Mouse (Mus musculus): Measurements from ENCODE around the gene Hist1h1t. TPM values are rescaled to one million over a fixed set of nuclear protein-coding genes. Genes with fewer than 3 reads are reported as not detected.

The Hist1h1t gene
- polyA plus RNA-seq, 1 experiment = not detected

DNA sequence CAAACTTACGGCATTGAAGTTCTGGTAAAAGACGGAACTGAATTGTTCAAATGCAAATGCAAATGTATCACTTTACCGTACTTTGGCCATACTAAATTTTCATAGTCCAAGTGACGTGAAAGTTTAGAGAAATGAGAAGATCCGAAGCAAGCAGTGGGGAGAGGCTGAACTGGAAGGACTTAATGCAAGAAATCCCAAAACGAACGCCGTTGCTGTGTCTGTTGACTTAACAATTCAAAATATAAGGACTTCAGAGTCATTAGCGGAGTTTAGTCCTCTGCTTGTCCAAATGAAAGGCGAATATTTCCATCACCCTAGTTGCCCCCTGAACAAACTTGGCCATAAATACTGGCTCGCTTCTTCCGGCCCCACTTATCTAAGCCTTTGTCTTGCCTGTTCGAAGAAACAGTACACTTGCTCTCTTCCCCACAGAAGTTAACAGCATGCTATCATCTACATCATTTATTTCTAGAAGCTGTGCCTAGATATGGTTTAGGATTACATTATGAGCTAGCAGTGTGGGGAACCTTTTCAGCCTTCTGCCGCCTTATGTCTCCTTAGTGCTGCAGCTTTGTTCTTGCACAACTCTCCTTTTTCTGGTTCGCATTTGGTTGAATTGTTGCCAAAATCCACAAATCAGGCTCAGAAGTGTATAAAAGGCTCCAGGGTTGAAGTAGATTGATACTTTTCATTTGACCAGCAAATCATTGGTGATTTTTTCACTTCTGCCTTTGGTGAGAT, 10.3 kb upstream of the Hist1h1t start:
- Histone ChIP-seq H3K27ac (ENCODE audit: insufficient read depth, low read length) (peak overlapping the region; percentile 98), H3K4me1 (ENCODE audit: control insufficient read depth, insufficient read depth, low read length) (peaks cover 2% of the 10 kb centered on the region; the same call in 1 of the 2 replicates), H3K4me3 (ENCODE audit: insufficient read depth, low read length) (peak overlapping the region; percentile 95)
- TF ChIP-seq CTCF (IDR thresholded peaks at IDR 0.05; ENCODE audit: borderline replicate concordance, insufficient read depth, low read length) (no peak), POLR2A (IDR thresholded peaks at IDR 0.05; ENCODE audit: low read depth, low read length) (peak; percentile 46; the same call in 1 of the 2 replicates)

DNA sequence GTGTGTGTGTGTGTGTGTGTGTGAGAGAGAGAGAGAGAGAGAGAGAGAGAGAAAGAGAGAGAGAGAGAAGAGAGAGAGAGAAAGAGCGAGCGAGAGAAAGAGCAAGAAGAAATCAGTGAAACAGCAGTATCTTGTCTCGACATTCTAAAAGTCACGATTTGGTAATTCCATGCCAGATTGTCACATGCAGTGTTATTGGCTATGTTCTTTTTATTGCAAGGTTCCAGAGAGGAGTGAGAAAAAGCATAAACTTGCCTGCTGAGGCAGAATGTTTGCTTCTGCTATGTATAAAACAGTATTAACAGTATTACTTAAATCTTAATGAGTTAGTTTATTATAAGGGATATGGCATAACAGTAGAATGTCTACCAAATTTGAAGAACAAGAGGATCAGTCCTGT, 9.6 kb upstream of the Hist1h1t start:
- Histone ChIP-seq H3K27ac (ENCODE audit: insufficient read depth, low read length) (peak overlapping the region; percentile 98), H3K4me1 (ENCODE audit: control insufficient read depth, insufficient read depth, low read length) (peaks cover 2% of the 10 kb centered on the region; the same call in 1 of the 2 replicates), H3K4me3 (ENCODE audit: insufficient read depth, low read length) (peak overlapping the region; percentile 95)
- TF ChIP-seq CTCF (IDR thresholded peaks at IDR 0.05; ENCODE audit: borderline replicate concordance, insufficient read depth, low read length) (no peak), POLR2A (IDR thresholded peaks at IDR 0.05; ENCODE audit: low read depth, low read length) (no peak)

DNA sequence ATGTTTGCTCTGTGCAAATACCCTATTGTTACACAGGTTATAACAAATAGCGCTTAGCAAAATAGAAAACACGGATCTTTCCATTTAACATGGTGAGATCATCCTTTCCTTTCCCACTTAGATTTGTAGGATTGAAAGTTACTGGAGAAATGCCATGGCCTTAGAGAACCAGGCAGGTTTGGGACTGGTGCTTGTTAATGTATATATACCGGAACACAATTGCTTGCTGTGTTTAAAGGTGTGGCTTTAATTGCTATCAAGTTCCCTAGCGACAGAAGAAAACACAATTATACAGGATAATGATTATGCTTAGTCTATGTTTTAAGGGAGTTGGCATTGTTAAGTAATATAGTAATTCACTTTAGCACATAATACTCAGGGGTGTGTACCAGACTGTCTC, 8.4 kb upstream of the Hist1h1t start:
- H3K27ac ChIP-seq (ENCODE audit: insufficient read depth, low read length) = no peak overlapping the region
- TF ChIP-seq POLR2A (IDR thresholded peaks at IDR 0.05; ENCODE audit: low read depth, low read length) (no peak), CTCF (IDR thresholded peaks at IDR 0.05; ENCODE audit: borderline replicate concordance, insufficient read depth, low read length) (no peak)
- no peak overlapping the region for H3K4me3 ChIP-seq (ENCODE audit: insufficient read depth, low read length)
- H3K4me1 ChIP-seq (ENCODE audit: control insufficient read depth, insufficient read depth, low read length) = no peaks in the 10 kb centered on the region; the same call in 1 of the 2 replicates

DNA sequence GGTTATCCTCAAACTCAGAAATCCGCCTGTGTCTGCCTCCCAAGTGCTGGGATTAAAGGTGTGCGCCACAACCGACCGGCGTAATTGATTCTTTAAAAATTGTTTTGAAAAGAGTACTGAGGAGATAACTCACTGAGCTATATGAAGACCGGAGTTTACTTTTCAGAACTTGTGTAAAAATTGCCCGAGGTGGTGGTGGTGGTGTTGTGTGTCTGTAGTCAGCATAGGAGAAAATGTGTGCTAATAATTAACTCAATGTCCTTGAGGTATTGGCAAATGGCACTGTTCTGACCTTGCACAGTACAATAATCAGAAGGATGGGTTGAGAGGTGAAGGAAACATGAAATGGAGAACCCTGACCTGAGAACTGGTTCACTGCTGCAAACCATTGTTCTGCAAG, 7.7 kb upstream of the Hist1h1t start:
- TF ChIP-seq CTCF (IDR thresholded peaks at IDR 0.05; ENCODE audit: borderline replicate concordance, insufficient read depth, low read length) (no peak), POLR2A (IDR thresholded peaks at IDR 0.05; ENCODE audit: low read depth, low read length) (no peak)
- no peak overlapping the region for H3K4me3 ChIP-seq (ENCODE audit: insufficient read depth, low read length)
- H3K4me1 ChIP-seq (ENCODE audit: control insufficient read depth, insufficient read depth, low read length) = no peaks in the 10 kb centered on the region
- H3K27ac ChIP-seq (ENCODE audit: insufficient read depth, low read length) = no peak overlapping the region

DNA sequence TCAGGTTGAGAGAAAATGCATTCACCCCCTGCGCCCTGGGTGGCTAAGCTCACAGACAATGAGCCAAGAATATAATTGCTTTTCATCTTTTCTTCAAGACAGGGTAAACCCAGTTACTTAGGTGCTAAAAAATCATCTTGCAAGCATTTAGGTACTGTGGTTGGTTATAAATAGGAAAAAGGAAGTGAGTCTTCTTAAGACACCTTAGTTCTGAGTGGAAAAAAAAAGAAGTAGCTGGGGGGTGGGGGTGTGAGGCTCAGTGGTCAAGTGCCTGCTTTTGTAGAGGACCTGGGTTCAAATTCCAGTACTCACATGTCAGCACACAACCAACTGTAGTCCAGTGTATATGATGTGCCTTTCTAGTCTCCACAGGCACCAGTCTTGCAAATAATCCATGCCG, 6.7 kb upstream of the Hist1h1t start:
- Histone ChIP-seq H3K4me1 (ENCODE audit: control insufficient read depth, insufficient read depth, low read length) (no peaks in the 10 kb centered on the region), H3K27ac (ENCODE audit: insufficient read depth, low read length) (no peak overlapping the region), H3K4me3 (ENCODE audit: insufficient read depth, low read length) (no peak overlapping the region)
- TF ChIP-seq POLR2A (IDR thresholded peaks at IDR 0.05; ENCODE audit: low read depth, low read length) (no peak), CTCF (IDR thresholded peaks at IDR 0.05; ENCODE audit: borderline replicate concordance, insufficient read depth, low read length) (no peak)

DNA sequence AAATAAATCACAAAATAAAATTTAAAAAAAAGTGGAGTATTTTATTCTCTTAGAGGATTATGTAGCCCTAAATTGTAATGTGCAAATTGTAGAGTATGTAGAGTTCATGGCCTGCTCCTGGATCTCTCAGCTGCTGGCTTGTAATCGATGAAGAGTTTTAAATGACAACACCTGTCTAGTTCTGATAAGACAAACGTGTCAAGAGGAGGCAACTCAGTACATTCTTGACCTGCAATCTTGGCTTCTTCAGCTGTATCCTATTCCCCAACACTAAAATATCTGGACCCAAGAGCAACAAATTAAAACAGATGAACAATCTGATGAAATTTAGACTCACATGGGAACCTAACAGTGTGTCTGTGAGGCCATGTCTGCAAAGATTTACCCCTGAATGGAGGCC, 6.2 kb upstream of the Hist1h1t start:
- no peak for TF ChIP-seq CTCF (IDR thresholded peaks at IDR 0.05; ENCODE audit: borderline replicate concordance, insufficient read depth, low read length)
- TF ChIP-seq POLR2A (IDR thresholded peaks at IDR 0.05; ENCODE audit: low read depth, low read length) = no peak
- no peak overlapping the region for H3K4me3 ChIP-seq (ENCODE audit: insufficient read depth, low read length)
- H3K27ac ChIP-seq (ENCODE audit: insufficient read depth, low read length) = no peak overlapping the region
- H3K4me1 ChIP-seq (ENCODE audit: control insufficient read depth, insufficient read depth, low read length) = no peaks in the 10 kb centered on the region

DNA sequence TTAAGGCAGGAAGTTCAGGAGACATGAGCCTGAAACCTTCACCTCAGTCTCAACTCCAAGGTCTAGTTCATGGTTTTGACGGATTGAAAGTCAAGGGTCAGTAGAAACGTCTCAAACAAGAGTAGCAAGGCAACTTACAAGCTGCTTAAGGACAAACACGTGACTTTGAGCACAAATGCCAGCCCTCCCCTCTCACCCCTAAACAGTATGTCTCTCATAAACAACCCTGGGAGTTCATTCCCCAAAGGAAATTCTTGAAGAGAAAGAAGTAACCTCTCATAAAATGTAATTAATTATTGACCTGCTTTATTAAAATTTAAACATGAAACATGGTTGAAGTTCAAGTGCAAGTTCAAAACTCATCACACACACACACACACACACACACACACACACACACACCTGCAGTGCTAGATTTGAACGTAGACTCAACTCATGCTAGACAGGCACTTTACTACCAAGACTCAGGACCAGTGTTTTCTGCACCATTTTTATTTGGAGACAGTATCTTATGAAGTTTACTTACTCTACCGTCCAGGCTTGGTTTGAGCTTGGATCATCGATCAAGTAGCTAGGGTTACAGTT, 1.7 kb upstream of the Hist1h1t start:
- no peak overlapping the region for H3K4me3 ChIP-seq (ENCODE audit: insufficient read depth, low read length)
- H3K27ac ChIP-seq (ENCODE audit: insufficient read depth, low read length) = no peak overlapping the region
- H3K4me1 ChIP-seq (ENCODE audit: control insufficient read depth, insufficient read depth, low read length) = no peaks in the 10 kb centered on the region
- TF ChIP-seq CTCF (IDR thresholded peaks at IDR 0.05; ENCODE audit: borderline replicate concordance, insufficient read depth, low read length) (no peak), POLR2A (IDR thresholded peaks at IDR 0.05; ENCODE audit: low read depth, low read length) (no peak)

DNA sequence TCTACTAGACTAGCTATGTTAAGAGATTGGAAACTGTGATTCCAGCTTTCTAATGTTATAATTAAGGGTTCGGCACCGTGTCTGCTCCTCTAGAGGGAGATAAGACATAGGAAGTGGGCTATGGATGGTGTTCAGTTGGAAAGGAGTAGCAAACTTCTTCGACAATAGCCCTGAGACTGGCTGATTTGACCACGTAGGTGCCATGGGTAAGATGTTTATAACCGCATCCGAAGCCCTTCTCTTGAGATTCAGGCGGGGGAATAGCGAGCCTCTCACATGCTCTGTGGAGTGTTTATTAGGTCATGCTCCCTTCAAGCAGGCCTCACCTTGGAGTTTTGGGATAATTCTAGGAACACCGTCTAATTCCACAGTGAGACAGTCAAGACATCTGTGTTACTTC, 658 bp upstream of the Hist1h1t start:
- TF ChIP-seq CTCF (IDR thresholded peaks at IDR 0.05; ENCODE audit: borderline replicate concordance, insufficient read depth, low read length) = no peak
- no peak for TF ChIP-seq POLR2A (IDR thresholded peaks at IDR 0.05; ENCODE audit: low read depth, low read length)
- H3K4me1 ChIP-seq (ENCODE audit: control insufficient read depth, insufficient read depth, low read length) = no peaks in the 10 kb centered on the region
- no peak overlapping the region for H3K27ac ChIP-seq (ENCODE audit: insufficient read depth, low read length)
- H3K4me3 ChIP-seq (ENCODE audit: insufficient read depth, low read length) = no peak overlapping the region

DNA sequence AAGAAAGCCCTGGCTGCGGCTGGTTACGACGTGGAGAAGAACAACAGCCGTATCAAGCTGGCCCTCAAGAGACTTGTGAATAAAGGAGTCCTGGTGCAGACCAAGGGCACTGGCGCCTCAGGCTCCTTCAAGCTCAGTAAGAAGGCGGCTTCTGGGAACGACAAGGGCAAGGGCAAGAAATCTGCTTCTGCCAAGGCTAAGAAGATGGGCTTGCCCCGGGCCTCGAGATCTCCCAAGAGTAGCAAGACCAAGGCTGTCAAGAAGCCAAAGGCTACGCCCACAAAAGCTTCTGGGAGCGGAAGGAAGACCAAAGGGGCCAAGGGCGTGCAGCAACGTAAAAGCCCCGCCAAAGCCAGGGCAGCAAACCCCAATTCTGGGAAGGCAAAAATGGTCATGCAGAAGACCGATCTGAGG, 454 bp downstream of the Hist1h1t start:
- H3K4me1 ChIP-seq (ENCODE audit: control insufficient read depth, insufficient read depth, low read length) = no peaks in the 10 kb centered on the region
- H3K27ac ChIP-seq (ENCODE audit: insufficient read depth, low read length) = no peak overlapping the region
- TF ChIP-seq CTCF (IDR thresholded peaks at IDR 0.05; ENCODE audit: borderline replicate concordance, insufficient read depth, low read length) (no peak), POLR2A (IDR thresholded peaks at IDR 0.05; ENCODE audit: low read depth, low read length) (no peak)
- H3K4me3 ChIP-seq (ENCODE audit: insufficient read depth, low read length) = no peak overlapping the region
